Mouse (Mus musculus): ENCODE data around the gene P3h4. TPM values are rescaled to one million over a fixed set of nuclear protein-coding genes. Genes with fewer than 3 reads are reported as not detected.

The P3h4 gene
- polyA plus RNA-seq, 1 experiment: 185 TPM

DNA sequence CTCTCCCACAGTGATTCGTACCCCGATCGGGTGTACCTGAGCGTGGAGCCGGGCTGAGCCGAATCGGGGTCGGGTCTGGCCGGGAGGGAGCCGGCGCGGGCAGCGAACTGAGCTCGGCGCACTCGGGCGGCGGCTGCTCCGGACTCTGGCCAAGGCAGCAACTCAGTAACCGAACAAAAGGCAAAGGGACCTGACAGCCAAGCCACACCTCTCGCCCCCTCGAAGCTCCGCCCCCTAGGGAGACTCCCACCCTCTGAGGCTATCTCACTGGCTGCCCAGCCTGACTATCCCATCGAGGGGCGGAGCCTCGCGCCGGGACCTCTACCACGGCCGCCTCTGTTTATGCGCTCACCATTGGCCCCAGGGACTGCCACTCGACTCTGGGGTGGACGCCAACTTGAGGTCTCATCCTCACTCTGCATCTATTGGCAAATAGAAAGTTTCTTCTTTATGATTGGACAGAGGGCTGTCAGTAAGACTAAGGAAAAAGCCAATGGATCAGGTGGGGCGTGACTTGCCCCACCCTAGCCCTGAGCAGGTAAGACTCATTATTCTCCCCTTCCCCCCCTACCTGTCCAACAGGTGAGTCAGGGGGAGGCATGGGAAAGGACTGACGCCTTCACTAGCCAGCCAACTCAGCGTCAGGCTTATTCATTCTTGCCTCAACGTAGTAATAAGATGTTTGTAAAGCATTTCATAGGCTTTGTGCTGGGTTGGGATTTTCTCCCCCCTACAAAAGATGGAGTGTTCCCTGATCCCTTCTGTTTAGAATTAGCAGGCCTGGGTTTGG, 16.8 kb downstream of the P3h4 start, which contains the start of gene Jup:
TSS of gene Jup (minus strand) at position 164 of the 790 bp plus-strand sequence.
- peaks cover 46% of the 10 kb centered on the region for H3K79me2 ChIP-seq (ENCODE audit: control insufficient read depth, insufficient read depth)
- peak within 1 kb of the TSS; percentile 76 for H3ac ChIP-seq (ENCODE audit: control insufficient read depth, insufficient read length, low read depth)
- H3K27me3 ChIP-seq (ENCODE audit: control insufficient read depth, insufficient read depth, insufficient read length): no peaks in the 10 kb centered on the region
- H3K4me3 ChIP-seq (ENCODE audit: insufficient read depth, poor library complexity, severe bottlenecking): peak within 1 kb of the TSS; percentile 68
- peaks cover 30% of the 10 kb centered on the region for H3K79me3 ChIP-seq (ENCODE audit: low read depth)
- no peak for TF ChIP-seq MYOG (IDR thresholded peaks at IDR 0.05; ENCODE audit: control insufficient read depth, extremely low read depth, insufficient read length)
- peak; percentile 43 for TF ChIP-seq MAX (IDR thresholded peaks at IDR 0.05)
- no peaks in the 10 kb centered on the region for H3K36me3 ChIP-seq (ENCODE audit: control insufficient read depth, insufficient read depth)

DNA sequence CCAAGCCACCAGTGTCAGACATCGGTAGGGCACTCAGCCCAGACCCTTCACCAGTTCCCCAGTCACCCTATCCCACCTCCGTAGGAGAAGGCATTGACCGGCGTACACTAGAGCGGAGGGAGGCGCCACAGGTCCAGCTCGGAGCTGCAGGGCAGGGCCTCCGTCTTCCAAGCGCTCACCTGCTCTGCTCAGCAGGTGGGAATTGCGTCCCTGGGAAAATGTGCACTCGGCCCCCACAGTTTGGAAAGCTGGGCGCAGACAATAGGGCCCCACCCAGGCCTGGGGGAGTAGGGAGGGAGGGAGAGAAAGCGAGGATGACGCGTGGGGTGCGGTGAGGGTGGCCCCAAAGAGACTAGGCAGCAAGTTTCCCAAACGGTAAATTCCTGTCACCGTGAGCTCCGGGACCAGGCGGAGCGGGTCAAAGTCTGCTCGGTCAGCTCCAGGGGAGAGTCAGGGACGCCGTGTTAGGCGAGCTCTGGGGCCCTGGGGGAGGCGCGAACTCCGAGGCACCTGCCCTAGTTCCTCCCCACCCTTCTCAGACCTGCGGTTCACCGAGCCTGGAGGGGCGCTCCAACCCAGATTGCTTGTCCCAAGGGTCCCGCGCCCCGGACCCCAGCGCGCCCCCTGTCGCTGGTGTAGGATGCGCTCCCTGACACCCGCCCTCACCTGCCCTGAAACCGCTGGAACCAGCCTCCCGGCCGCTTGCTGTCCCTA, 17.6 kb downstream of the P3h4 start:
- TF ChIP-seq CEBPB (IDR thresholded peaks at IDR 0.05; ENCODE audit: low read depth) (no peak), FOSL1 (IDR thresholded peaks at IDR 0.05; ENCODE audit: insufficient read depth, low read length, poor library complexity, severe bottlenecking) (no peak), MYOG (IDR thresholded peaks at IDR 0.05; ENCODE audit: control insufficient read depth, extremely low read depth, insufficient read length) (no peak), USF1 (IDR thresholded peaks at IDR 0.05; ENCODE audit: low read depth) (no peak), CTCF (IDR thresholded peaks at IDR 0.05; ENCODE audit: control insufficient read depth, insufficient read depth, insufficient read length) (peak; percentile 44)
- Histone ChIP-seq H3K4me3 (ENCODE audit: insufficient read depth, poor library complexity, severe bottlenecking) (peak overlapping the region; percentile 68), H3K79me3 (ENCODE audit: low read depth) (peaks cover 36% of the 10 kb centered on the region), H3K27me3 (ENCODE audit: control insufficient read depth, insufficient read depth, insufficient read length) (no peaks in the 10 kb centered on the region), H3K79me2 (ENCODE audit: control insufficient read depth, insufficient read depth) (peaks cover 53% of the 10 kb centered on the region), H3K36me3 (ENCODE audit: control insufficient read depth, insufficient read depth) (no peaks in the 10 kb centered on the region), H3ac (ENCODE audit: control insufficient read depth, insufficient read length, low read depth) (peak overlapping the region; percentile 76)

DNA sequence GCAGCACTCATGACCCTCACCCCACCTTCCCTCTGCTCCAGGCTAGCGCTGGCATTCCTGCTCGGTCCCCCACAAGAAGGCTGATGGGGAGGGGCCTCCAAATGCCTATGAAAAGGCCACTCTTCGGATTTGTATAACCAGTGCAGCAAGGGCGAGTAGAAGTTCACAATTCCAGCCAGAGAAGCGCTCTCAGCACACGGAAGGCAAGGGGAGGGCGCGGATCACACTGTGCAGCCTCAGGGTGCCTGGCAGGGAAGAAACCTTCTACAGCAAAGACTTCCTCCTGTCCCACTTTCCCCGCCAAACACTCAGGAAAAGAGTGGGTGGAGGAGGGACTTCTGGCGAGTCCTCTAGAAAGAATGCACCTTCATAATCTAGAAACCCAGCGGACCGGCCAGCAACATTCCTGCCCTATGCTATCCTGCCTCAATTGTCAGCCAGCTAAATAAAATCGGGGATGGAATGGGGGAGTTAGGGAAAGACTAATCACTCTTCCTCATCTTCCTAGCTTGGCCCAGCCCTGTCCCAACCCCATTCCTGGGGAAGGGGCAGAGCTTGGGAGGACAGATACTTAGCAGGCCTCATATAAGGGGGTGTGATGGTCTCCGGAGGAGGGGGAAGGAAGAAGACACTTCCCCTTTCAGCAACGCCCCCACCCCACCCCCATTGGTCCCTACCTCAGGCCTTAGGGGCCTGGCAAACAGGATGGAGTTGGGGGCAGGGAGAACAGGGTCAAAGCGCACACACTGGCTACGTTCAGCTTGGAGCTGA, 18.6 kb downstream of the P3h4 start:
- H3K27me3 ChIP-seq (ENCODE audit: control insufficient read depth, insufficient read depth, insufficient read length): no peaks in the 10 kb centered on the region
- H3K4me3 ChIP-seq (ENCODE audit: insufficient read depth, poor library complexity, severe bottlenecking): peak overlapping the region; percentile 68
- TF ChIP-seq CTCF (IDR thresholded peaks at IDR 0.05; ENCODE audit: control insufficient read depth, insufficient read depth, insufficient read length) (no peak), MAX (IDR thresholded peaks at IDR 0.05) (no peak), USF1 (IDR thresholded peaks at IDR 0.05; ENCODE audit: low read depth) (no peak), CEBPB (IDR thresholded peaks at IDR 0.05; ENCODE audit: low read depth) (no peak), MYOG (IDR thresholded peaks at IDR 0.05; ENCODE audit: control insufficient read depth, extremely low read depth, insufficient read length) (no peak), MYOD1 (IDR thresholded peaks at IDR 0.05; ENCODE audit: control insufficient read depth, insufficient read length, low read depth) (no peak), FOSL1 (IDR thresholded peaks at IDR 0.05; ENCODE audit: insufficient read depth, low read length, poor library complexity, severe bottlenecking) (no peak)
- H3K36me3 ChIP-seq (ENCODE audit: control insufficient read depth, insufficient read depth): no peaks in the 10 kb centered on the region
- H3K79me2 ChIP-seq (ENCODE audit: control insufficient read depth, insufficient read depth): peaks cover 63% of the 10 kb centered on the region
- H3K79me3 ChIP-seq (ENCODE audit: low read depth): peaks cover 38% of the 10 kb centered on the region
- H3ac ChIP-seq (ENCODE audit: control insufficient read depth, insufficient read length, low read depth): peak overlapping the region; percentile 39

DNA sequence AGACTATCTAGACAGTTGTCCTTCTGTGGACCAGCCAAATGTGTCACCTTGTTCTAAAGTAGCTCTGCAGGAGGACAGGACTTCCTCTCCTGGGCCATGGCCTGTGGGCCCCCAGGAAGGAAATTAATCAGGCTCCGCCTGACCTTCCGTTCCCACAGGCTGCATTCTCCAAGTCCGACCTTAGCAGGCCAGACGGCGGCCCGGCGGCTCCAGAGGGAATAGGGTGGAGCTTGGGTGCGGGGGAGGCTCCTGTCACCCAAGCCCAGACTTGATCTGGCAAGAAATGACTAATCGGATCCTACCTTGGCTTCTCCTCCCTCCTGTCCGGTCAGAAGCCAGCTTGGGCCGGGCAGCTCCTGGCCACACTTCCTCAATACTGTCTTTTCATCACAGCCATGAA, 19.4 kb downstream of the P3h4 start:
- no peaks in the 10 kb centered on the region for H3K27me3 ChIP-seq (ENCODE audit: control insufficient read depth, insufficient read depth, insufficient read length)
- H3K79me2 ChIP-seq (ENCODE audit: control insufficient read depth, insufficient read depth): peaks cover 71% of the 10 kb centered on the region
- no peak overlapping the region for H3ac ChIP-seq (ENCODE audit: control insufficient read depth, insufficient read length, low read depth)
- H3K79me3 ChIP-seq (ENCODE audit: low read depth): peaks cover 46% of the 10 kb centered on the region
- no peaks in the 10 kb centered on the region for H3K36me3 ChIP-seq (ENCODE audit: control insufficient read depth, insufficient read depth)
- no peak overlapping the region for H3K4me3 ChIP-seq (ENCODE audit: insufficient read depth, poor library complexity, severe bottlenecking)
- TF ChIP-seq CEBPB (IDR thresholded peaks at IDR 0.05; ENCODE audit: low read depth) (no peak), FOSL1 (IDR thresholded peaks at IDR 0.05; ENCODE audit: insufficient read depth, low read length, poor library complexity, severe bottlenecking) (no peak), MYOG (IDR thresholded peaks at IDR 0.05; ENCODE audit: control insufficient read depth, extremely low read depth, insufficient read length) (no peak), CTCF (IDR thresholded peaks at IDR 0.05; ENCODE audit: control insufficient read depth, insufficient read depth, insufficient read length) (no peak), USF1 (IDR thresholded peaks at IDR 0.05; ENCODE audit: low read depth) (no peak), MAX (IDR thresholded peaks at IDR 0.05) (no peak), MYOD1 (IDR thresholded peaks at IDR 0.05; ENCODE audit: control insufficient read depth, insufficient read length, low read depth) (no peak)

DNA sequence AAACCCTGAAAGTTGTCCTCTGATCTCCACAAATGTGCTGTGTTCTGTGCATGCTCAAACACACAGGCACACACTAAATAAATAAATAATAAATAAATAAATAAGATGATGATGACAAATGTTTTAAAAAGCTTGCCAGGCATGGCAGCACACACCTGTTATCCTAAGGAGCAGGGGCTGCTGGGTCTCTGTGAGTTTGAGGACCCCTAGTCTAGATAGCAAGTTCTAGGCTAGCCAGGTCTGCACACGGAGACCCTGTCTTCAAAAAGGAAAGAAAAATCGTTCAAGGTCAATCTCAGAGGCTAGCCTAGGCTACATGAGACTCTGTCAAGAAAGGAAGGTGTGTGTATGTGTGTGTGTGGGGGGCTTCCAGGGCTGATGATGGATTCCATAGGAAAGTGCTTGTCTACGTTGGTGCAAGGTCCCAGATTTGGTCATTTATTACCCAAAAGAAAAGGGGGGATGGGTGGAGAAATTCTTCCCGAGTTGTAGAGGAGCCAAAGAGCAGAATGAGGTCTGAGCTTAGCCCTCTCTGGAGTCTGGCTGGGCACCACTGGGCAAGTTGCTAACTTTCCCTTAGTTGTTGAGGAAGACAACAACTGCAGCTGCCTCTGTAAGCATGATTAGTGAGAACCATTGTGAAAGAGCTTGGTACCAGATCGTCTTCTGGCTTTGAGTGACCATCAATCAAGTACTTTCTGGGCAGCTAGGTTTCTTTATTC, 20.1 kb downstream of the P3h4 start:
- Histone ChIP-seq H3ac (ENCODE audit: control insufficient read depth, insufficient read length, low read depth) (no peak overlapping the region), H3K4me3 (ENCODE audit: insufficient read depth, poor library complexity, severe bottlenecking) (no peak overlapping the region), H3K79me2 (ENCODE audit: control insufficient read depth, insufficient read depth) (peaks cover 78% of the 10 kb centered on the region), H3K27me3 (ENCODE audit: control insufficient read depth, insufficient read depth, insufficient read length) (no peaks in the 10 kb centered on the region), H3K36me3 (ENCODE audit: control insufficient read depth, insufficient read depth) (no peaks in the 10 kb centered on the region), H3K79me3 (ENCODE audit: low read depth) (peaks cover 52% of the 10 kb centered on the region)
- TF ChIP-seq MAX (IDR thresholded peaks at IDR 0.05) (no peak), CEBPB (IDR thresholded peaks at IDR 0.05; ENCODE audit: low read depth) (peak; percentile 48), CTCF (IDR thresholded peaks at IDR 0.05; ENCODE audit: control insufficient read depth, insufficient read depth, insufficient read length) (no peak)

Data from C2C12 (cell line).